Mouse (Mus musculus): ENCODE results near the gene Mrpl23.

Mrpl23 gene

DNA sequence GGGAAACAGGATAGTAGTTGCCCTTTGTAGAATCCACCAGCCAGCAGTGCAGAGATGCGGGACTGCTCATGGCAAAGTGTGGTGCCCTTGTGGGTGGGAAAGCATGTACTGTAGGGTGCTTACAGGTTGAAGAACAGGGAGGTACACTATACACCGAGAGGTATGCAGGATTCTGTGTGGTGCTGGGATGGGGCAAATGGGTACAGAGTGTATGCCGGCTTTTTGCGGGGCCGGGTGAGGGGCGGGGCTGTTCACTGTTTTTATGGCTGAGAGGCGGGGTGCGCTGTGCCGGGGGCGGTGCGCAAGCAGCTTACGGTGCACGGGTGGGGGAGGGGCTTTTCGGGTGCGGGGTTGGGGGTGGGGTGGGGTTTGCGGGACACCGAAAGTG is at the start of gene Mrpl23:
Mrpl23 (plus strand) TSS at position 16 of the 388 bp plus-strand sequence.
- DNase-seq (ENCODE audit: low spot score in 2 of 2): no peak

DNA sequence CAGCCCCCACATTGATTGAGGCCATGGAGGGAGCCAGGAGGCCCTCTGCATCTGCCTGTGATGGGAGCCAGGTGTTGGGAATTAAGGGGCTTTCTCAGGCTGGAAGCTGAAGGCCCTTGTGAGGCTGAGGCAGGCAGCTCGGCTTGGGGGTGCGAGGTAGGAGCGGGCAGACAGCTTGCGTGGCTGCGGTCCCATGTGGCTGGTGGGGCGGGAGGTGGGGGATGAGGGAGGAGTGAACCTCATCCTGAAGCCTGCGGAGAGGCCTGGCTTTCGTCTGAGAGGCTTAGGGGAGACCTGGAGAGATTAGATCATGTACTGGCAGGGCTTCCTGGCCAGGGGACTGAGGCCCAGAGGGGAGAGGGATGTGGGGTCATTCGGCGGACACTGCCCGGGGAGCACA is 49.4 kb upstream of the Mrpl23 start:
- DNase-seq (ENCODE audit: low spot score in 2 of 2): no peak

DNA sequence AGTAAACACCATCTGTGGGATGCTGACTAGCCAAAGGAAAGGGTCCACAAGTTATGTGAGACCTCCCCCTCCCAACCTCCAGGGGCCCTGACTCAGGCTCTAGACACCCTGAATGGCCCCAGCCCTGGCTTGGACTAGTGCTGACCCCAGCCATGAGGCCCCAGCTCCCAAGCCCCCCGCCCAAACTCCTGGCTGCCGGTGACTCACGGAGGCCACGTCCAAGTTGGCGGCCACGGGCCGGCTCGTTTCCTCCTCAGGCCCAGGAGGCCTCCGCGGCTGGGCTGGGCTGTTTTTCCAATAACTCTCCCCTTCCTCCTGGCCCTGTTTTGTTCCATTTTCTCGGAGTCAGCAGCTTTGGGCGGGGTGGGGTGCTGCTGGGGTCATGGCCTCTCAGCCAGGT is 47.7 kb upstream of the Mrpl23 start:
- DNase-seq (ENCODE audit: low spot score in 2 of 2): no peak

DNA sequence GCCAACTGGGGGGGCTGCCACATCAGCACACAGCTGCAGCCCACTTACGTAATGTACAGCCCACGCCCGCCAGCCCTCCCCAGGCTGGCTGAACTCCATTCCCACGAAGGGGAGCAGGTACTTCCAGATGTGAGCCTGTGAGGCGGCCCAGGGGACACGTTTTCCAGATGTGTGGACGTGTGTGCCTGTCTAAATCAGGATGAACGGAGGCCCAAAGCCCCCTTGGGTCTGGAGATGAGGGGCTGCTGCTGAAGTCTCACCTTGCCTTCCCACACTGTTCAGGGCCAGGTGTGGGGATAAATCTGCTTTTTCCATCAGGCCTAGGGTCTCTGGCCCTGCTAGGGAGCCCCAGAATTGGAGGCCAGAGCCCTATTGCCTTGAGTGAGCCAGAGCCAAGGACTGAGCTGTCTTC is 45.7 kb upstream of the Mrpl23 start:
- no peak for DNase-seq (ENCODE audit: low spot score in 2 of 2)

DNA sequence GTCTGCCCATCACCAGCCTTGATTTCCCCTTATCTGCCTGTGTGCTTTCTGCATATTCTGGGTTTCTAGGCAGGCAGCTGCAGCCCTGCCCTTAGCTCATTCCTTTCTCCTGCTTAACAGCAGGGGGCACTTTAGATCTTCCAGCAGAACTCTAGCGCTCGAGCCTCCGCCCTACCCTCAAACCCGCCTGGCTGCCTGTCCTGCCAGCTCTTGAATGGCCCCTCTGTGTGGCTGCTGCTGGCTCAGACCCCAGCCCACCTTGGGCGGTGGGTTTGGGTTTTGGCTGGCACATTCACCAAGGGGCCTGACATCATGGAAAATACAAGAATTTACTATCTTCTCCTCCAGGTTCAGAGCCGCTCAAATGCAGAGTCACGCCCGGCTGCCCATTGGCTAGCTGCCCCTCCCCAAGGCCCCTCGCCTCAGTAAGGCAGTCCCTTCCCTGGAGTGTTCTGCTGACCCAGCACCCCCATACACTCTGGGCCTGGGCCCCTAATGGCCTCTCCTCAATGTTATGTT is 45.1 kb upstream of the Mrpl23 start:
- no peak for DNase-seq (ENCODE audit: low spot score in 2 of 2)

DNA sequence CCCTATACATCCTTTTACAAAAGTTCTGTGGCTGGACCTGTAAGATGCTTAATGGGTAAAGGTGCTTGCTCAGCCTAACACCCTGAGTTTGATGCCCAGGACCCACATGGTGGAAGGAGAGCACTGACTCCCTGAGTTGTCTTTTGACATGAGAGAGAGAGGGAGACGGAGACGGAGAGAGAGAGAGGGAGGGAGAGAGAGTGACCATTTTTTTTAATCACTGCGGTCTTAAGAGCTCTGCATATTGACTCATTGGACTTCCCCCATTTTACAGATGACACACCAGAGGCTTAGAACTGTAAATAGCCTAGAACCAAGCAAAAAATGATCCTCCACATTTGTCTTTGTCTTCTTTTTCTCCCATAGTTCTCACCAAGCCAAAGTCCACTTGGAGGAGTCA is 44.4 kb upstream of the Mrpl23 start:
- DNase-seq (ENCODE audit: low spot score in 2 of 2): no peak

DNA sequence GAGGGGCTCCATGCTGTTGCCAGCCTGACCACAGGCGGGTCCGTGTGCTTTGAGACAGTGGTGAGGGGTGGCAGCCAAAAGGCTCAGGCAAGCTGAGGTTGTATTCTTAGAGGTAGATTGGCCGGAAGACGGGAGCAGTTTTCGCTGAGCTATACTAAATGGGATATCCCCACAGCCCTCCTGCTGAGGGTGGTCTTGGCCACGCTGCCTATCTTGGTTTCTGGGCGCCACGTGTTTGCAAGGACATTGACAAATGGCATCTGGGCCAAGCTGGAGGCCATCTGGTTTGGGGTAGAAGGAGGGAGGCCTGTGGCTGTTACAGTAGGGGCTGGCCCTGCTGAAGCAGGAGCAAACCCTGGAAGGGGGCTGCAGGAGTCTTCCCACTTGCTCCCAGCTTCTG is 39.0 kb upstream of the Mrpl23 start:
- DNase-seq (ENCODE audit: low spot score in 2 of 2): no peak

DNA sequence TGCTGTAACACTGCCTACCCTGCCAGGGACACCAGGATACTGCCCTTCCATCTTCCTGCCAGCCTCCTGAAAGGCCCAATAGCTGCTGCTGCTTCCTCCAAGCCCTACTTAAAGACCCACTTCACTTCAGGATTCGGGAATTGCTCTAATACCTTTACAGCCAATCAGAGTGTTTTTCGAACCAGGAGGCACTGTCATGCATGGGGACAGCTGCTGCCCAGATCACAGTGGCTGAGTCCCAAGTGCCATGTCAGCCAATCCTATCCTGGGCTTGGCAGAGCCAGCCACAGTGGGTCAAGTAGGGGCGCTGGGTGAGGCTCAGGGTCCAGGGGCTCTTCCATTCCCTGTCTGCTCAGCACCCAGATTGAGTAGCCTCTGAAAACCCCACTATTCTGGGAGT is 36.3 kb upstream of the Mrpl23 start:
- no peak for DNase-seq (ENCODE audit: low spot score in 2 of 2)

DNA sequence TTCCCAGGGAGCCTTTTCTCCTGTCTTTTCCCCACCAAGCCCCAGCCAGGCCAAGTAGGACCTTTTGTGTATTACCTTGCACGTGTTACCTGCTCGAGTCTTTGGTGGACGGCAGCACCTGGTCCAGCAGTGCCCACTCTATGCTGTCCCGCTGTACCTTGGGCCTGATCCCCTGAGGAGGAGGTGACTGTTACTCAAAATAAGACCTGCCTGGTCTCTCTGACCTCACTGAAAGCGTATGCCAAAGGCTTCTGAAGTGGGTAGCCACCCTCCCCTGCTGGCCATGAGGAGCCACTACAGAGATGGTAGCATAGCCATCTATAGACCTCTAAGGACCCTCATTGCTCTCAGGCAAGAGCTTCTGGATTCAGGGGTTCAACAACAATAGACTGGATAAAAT is 35.7 kb upstream of the Mrpl23 start:
- no peak for DNase-seq (ENCODE audit: low spot score in 2 of 2)

DNA sequence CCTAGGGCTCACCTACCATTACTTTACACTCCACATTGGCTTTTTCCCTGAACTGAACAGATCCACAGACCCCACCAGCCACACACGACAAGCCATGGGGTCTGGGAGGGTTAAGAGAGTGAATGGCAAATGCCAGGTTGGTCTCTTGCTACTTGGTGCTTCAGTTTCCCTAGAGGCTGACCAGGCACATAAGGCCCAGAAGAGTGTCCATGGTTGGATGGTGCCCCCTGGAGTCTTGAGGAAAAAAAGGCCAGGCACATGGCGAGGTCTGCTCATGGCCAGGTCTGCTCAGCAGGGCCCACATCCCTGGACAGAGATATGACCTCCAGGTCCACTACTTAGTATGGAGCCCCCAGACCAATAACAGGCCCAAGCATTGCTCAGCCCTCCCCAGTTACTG is 34.7 kb upstream of the Mrpl23 start:
- no peak for DNase-seq (ENCODE audit: low spot score in 2 of 2)

DNA sequence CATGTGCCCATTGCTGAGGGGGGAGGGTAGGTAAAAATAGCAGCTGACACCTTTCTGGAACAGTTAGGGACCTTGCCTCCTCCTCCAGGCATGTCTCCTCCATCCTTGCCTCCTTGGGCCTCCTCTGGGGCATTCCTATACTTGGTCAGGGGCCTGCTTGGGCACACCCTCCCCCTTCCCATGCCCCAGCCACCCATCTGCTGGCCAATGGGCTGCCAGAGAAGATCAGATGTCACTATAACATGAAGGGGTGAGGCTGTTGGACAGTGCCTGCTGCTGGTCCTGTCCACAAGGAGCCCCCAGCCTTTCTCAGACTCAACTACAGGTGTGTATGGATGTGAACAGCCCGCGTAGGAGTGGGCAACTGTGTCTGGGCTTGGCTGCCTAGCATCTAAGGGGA is 33.9 kb upstream of the Mrpl23 start, which contains the start of gene Tnnt3:
Tnnt3 (plus strand) TSS at position 262 of the 400 bp plus-strand sequence.
- DNase-seq (ENCODE audit: low spot score in 2 of 2): no peak

DNA sequence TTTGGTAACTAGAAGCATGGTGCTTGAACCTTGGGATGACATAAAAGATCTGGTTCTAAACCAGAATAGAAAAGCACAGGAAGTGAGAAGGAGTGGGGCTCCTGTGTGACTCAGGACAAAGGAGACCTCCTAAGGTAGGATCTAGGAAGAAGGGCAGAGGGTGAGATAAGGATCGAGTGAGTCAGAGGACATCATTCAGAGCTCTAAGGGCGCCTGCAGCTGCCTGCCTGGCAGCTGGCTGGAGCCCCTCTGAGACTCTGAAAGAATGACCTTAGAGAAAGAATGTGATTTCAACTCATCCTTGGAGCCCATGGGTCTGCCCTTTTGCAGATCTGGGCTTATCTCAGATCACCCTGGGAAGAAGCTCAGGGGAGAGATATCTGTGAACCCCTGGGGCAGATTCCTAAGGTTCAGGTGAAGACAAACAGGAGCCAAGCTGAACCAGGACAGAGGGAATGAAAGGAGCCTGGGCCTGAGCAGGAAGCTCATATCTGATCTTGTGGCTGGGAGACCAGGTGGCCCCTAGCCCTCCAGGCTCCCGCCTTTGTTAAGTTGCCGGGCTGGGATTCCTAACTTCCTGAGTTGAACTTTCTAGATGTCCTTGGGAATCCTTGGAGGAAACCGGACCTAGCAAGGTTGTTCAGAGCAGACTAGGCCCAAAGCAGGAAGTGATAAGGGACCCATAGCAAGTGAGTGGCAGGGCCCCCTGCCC is 33.3 kb upstream of the Mrpl23 start:
- no peak for DNase-seq (ENCODE audit: low spot score in 2 of 2)

DNA sequence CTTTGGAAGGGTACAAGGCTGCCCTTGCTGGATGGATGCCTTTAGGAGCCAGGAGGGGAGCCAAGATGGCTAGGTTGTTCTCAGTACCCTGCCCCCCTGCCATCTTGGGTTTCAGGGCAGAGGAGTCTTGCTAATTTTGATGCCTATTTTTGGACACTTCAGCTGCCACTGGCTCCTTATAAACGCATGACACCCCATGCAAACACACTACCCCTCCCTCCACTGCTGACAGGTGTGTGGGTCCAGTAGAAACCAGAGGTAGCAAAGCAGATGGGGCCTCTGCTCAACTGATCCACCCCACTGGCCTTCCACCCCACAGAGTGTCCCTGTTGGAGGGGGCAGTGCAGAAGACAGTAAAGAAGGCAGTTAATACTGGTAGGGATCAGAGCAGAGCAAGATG is 32.5 kb upstream of the Mrpl23 start:
- DNase-seq (ENCODE audit: low spot score in 2 of 2): no peak

DNA sequence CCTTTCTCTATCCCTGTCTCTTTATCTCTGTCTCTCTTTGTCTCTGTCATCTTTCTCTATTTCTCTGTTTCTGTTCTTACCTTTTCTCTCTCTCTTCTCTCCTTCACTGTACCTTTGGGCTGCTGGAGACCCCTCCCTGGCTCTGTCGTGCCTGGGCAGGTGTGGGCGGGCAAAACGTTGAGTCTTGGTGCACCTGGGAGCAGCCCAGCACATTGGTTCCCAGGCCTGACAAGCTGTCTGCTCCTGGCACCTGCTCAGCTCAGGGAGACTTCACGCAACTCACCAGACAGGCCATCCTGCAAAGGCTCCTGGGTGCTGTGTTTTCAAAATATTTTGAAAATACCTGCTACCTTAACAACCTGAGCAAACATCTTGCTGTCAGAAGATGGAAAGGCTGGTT is 29.3 kb upstream of the Mrpl23 start:
- no peak for DNase-seq (ENCODE audit: low spot score in 2 of 2)

DNA sequence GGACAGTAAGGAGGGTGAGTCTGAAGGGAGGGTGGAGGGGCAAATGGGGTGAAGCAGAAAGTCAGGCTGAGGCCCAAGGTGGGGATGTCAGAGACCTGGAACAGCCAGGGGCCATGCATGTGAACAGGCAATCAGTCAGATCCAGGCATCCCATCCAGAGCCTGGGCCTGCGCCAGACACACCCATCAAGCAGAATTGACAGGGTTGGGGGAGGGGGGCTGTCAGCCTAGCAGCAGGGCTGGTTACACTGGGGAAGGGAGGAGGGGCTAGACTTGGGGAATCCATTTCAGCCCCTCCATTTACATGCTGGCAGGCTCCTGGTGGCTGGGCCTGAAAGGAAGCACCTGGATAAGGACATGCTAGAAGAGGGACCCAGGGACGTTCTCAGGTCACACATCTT is 26.5 kb upstream of the Mrpl23 start:
- DNase-seq (ENCODE audit: low spot score in 2 of 2): no peak

DNA sequence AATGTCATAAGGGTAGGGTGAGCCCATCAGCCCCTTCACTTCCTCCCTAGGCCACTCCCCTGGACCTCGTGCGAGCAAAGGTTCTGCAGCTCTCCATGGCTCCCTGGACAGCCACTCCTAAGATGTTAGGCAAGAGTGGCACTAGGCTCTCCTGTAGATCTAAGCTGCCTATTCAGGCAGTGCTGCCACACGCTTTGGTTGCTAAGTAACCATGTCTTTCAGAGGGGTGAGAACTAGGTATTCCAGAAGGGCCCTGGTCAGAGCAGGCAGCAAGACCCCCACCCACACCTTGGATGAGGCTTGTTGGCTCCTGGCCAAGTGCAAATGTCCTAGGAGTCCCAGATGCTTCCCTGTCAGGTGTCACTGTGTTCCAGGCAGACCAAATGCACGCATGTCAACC is 26.0 kb upstream of the Mrpl23 start:
- DNase-seq (ENCODE audit: low spot score in 2 of 2): no peak

DNA sequence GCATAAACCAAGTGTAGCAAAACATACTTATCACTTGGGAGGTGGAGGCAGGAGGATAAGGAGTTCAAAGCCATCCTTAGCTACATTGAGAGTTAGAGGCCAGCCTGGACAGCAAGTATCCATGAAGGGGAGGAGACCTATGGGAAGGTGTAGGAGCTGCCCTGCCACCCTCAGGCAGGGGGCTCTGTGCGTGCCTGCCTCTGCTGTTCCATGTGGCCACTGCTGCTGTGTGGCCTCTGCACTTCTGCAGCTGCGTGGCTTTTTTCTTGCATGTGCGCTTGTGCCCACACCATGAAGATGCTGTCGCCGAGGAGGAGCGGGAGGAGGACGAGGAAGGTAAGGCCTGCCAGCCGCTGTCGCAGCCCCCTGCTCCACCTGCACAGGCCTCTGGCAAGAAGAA is 25.0 kb upstream of the Mrpl23 start:
- DNase-seq (ENCODE audit: low spot score in 2 of 2): no peak

DNA sequence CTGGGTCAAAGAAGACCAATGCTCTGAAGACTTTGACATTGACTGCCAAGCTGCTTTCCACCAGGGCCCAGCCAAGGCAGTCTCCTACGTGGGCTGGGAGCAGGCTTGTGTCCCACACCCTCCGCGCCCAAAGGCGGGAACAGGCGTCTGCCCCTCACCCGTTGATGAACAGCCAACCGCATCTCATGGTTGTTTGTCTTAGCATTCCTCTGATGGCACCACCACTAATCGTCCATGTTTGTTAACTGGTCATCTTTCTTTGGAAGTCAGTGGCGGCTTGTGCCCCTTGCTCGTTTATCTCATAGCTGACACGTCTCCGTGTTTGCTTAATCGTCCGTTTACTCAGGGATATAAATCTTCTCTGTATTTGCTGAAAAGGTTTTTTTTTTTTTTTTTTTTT is 23.0 kb upstream of the Mrpl23 start:
- no peak for DNase-seq (ENCODE audit: low spot score in 2 of 2)

DNA sequence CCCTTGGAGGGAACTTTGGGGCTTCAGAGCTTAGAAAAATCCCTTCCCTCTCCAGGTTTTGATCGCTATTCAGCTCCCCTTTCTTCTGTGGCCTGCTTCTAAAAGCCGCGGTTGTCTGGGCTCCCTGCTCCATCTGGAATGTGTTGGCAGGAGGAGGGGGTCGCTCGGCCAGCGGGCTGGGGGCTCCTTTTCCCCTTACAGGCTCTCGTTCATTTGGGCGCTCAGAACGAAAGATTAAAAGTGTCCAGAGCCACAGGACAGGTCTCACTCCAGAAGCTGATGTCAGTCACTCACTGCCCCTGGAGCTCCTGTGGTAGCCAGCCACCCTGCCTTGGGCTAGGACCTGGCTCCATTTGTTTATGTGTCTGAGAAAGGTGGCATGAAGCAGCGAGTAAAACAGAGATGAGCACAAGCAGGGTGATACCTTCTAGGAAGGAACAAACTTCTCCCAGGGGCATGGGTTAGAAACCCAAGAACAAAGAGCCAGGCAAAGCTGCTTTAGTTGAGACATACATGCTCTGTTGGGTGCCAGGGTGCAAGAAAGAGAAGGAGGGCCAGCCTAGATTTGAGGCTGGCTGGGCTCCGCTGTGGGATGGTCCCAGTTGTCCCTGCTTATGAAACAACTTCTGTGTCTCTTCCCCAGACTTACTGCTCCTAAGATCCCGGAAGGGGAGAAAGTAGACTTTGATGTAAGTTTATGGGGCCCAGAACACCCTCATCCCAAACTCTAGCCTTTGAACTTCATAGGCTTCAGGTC is 22.3 kb upstream of the Mrpl23 start:
- no peak for DNase-seq (ENCODE audit: low spot score in 2 of 2)

DNA sequence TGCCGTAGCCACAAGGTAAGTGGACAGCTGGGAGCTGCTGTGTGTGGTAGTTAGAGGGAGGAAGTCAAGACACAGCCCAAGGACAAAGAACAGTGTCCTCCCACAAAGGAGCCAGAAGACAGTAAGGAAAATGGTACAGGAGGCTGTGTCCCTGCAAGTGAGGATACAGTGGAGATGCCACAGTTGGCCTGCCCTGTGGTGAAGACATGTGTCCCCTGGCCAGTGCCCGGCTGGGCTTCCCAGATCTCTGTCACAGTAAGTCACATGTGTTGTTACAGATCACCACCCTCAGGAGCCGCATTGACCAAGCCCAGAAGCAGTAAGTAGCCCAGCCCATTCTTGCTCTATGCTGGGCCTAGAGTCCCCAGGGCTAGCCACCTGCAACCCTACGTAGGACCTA is 18.4 kb upstream of the Mrpl23 start:
- no peak for DNase-seq (ENCODE audit: low spot score in 2 of 2)

DNA sequence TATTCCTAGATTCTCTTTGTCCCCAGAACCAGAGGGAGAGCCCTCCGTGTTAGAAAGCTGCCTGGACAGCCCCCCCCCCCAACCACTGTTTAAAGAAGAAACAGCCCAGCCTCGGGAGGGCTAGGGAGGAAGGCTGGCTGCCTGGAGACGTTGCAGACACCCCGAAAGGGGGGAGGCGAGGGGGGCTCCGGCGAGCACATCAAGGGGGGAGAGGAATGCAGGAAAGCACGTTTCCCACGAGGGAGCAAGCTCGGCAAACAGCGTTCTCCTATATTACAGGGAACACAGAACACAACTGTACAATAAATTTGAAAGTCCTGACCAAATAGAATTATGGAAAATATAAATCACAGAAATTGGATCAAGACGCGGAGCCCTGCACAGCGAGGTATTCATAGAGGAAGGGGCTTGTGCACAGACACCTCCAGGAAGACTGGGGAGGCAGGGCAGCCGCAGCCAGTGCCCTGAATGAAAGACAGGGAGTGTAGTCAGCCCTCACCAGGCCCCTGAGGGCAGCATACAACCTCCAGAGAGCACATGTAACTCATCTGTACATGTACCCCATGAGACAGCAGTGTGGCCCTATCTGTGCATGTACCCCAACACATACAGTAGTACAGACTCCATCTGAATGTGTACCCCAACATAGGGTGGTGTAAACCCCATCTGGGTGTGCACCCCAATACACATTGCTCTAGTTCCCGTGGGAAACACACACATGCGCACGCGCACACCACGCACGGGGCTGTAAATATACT is 16.1 kb upstream of the Mrpl23 start:
- DNase-seq (ENCODE audit: low spot score in 2 of 2): no peak

DNA sequence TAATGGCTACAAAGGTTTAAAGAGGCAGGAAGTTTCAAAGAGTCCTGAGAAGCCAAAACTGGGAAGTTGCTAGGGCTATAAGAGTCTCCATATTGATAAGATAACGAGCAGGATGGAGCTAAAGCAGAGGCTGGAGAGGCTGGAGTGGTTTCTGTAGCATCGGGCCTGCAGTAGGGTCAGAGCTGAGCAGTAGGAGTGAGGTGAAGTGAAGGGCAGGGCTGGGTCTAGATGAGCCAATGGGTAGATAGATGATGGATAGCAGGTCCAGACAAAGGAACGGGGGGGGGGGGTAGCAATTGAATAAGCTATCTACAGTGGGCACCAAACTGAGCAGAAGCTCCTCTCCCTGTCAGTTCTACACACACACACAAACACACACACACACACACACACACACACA is 15.0 kb upstream of the Mrpl23 start:
- no peak for DNase-seq (ENCODE audit: low spot score in 2 of 2)

DNA sequence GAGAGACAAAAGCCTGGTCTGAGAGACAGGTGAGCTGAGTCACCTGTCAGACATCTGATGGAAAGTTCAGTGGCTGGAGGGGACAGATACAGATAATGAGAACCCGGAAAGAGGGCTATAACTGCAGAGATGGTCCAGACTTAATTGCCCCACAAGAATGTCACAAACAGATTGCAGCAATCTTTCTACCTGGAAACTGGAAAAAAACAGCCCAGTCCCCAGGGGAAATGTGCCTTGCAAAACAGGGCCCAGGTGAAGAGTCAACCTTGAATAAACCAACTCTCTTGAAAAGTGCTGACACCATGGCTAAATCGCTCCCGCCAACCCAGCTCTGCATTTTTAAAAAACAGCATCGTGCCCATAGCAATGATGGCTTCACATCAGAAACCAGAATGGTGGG is 12.2 kb upstream of the Mrpl23 start:
- no peak for DNase-seq (ENCODE audit: low spot score in 2 of 2)

Measured in frontal cortex, postnatal 25 days (tissue).